Mouse (Mus musculus): Measurements from ENCODE around the gene Gpr68.

DNA sequence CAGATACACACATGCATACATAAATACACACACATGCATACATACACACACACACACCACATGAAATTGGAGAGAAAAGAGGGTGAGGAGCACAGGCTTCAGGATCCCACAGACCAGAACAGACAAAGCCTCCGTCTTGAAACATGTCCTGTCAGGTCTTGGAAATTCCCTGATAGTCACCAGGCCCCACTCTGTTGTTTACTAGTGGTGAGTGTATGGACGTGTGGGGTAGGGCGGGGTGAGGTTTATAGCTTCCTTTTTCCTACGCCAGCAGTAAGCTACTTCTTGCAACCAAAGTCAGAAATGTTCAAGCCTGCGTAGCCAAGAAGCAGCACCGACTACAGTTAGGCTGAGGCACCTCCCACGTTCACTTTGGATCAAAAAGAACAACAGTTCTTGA is 24.8 kb downstream of the Gpr68 start:
- TF ChIP-seq CTCF (IDR thresholded peaks at IDR 0.05; ENCODE audit: borderline replicate concordance, insufficient read depth, low read depth, low read length), result no peak
- no peak for TF ChIP-seq POLR2A (IDR thresholded peaks at IDR 0.05; ENCODE audit: borderline replicate concordance, insufficient read depth, low read length)

Data from cerebellum, adult 2 months (tissue).